Mouse (Mus musculus): ENCODE data around the gene Slc5a9. TPM values are rescaled to one million over a fixed set of nuclear protein-coding genes. Genes with fewer than 3 reads are reported as not detected.

Gene Slc5a9
- total RNA-seq (2023) = not detected

DNA sequence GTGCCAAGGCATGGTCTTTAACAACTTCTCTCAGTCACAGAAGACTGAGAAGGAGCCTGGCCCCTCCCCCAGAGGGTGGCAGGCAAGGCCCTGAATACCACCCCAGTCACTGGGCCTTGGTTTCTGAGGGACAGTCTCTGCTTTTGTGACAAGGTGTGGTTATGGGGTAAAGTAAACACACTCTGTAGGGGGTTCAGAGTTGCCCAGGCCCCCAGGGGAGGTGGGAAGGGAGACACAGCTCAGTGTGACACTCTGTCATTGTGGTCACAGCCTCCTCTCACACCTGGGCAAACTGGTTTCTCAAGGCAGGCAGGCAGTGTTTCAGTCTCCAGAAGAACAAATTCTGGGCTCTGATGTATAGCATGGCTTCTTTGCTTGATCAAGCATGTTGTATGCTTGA, at the start of gene Slc5a9:
Gene Slc5a9, minus strand, starts transcription at position 144 of the 400 bp plus-strand sequence.

DNA sequence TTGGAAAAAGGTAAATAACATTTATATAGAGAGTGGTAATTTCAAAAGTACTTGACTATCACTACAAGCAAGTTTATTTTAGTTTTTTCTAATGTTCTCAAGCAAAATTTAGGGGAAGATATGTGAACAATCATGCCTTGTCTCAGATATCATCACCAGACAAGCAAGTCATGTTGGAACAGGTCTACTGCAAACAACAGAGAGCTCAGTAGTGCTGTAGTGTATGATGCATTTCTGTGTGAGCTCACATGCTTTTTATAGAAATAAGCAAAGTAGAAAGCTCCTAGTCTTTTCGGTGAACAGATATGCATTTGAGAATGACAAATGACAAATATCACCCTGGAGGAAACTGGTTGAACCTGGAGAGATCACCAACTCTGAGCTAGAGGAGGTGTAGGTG, 16.4 kb upstream of the Slc5a9 start, which contains the start of gene Skint8:
Gene Skint8, plus strand, starts transcription at position 301 of the 400 bp plus-strand sequence.

Other genes starting within 250 kb of the Slc5a9 start
- gene Spata6, start 182.9 kb downstream of the Slc5a9 start, total RNA-seq (2023) = 10 to 100 TPM; 22.0 to 23.0 TPM
- gene Skint8, start 16.5 kb upstream of the Slc5a9 start, total RNA-seq (2023) = not detected
- gene Skint7, start 70.0 kb upstream of the Slc5a9 start, total RNA-seq (2023) = not detected
- not detected for gene Skint1, start 103.4 kb upstream of the Slc5a9 start, total RNA-seq (2023)
- gene Skint4, start 169.1 kb upstream of the Slc5a9 start, total RNA-seq (2023) = not detected

Data from B cell, adult 67 days (primary cell).